Mouse (Mus musculus) thymus, postnatal 0 days (tissue): ENCODE measurements around the gene Mrps12. TPM values are rescaled to one million over a fixed set of nuclear protein-coding genes. Genes with fewer than 3 reads are reported as not detected.

Source experiments
- DNase-seq: peaks from one replicate; pipeline ENCODE4 v3.0.0-alpha.2; 2015; ENCODE audit warnings: low spot score
- polyA plus RNA-seq: library from polyadenylated mRNA; unstranded; fragments of >200 nt; fragmentation: Nextera tagmentation; extraction: Ambion mirVana; gene quantifications from 2 replicates; pipeline ENCODE4 v1.2.1, GENCODE M21; 2015

Gene Mrps12
- polyA plus RNA-seq, 1 experiment from 2014 or later, result 169 TPM

DNA sequence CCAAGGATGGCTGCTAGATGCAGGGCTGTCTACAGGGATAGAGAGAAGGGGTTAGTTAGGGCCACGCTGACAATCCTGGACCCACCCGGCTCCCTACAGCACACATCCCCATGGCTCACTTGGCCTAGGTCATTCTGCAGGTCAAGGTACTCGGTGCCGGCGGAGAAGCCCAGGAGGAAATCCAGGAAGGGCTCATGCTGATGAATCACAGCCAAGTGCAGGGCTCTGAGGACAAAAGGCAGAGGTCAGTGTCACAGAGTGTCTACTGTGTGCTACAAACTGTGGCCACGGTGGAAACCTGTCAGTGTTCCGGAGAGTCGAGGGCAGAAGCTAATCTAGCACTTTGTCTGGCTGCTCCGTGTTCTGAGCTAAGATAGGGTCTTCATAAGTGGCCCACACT is 20.3 kb upstream of the Mrps12 start:
- DNase-seq, result no peak

DNA sequence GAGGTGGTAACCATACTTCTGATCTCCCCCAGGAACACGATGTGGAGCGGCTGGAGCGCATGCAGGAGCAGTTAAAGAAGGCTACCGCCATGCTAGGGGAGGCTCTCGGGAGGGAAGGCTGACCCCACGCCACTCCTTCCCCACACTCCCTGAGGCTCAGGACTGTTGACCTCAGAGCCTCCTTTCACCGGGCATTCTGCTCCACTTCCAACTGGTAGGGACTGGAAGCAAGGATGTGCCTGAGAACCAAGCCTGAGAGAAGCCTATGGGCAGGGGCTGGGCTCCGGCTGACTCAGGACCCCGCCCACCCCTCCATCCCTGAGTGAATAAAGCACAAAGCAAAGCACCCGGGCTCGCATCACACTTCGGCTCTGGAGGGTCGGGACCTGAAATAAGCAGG is 17.0 kb upstream of the Mrps12 start:
- DNase-seq, result no peak

DNA sequence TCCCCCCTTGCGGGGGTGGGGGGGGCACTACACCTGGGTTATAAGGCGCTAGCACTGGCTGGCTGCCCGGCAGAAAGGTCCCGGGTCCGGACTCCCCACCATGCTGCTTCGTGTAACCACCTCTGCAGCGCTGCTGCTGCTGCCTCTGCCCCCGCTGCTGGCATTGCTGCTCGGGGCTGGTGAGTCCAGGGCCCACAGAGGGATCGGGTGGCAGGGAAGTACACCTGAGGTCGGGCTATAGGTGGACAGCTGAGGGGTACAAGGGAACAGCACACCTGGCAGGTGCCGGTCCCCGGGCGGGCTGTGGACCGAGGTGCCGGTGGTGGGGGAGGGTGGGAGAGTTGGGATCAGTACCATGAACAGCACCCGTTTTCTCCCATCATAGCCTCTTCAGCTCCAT is 14.5 kb upstream of the Mrps12 start, which contains the start of gene Ccer2:
TSS of gene Ccer2 (plus strand) at position 96 of the 400 bp plus-strand sequence.
- DNase-seq, result no peak

DNA sequence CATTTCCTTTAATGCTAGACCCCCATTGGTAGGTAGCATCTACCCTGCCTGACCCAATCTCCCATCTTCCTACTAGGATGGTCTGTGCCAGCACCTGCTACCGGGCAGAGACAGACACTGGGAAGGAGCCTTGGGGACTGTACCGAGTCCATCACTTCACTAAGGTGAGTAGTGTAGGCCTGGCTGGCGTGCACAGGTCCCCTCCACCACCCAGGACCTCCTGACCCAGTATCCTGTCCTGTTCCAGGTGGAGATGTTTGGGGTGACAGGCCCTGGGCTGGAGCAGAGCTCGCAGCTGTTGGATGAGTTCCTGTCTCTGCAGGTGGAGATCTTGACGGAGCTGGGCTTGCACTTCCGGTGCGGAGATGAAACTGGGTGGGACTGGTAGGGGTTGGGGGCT is 8.3 kb upstream of the Mrps12 start:
- no peak for DNase-seq

DNA sequence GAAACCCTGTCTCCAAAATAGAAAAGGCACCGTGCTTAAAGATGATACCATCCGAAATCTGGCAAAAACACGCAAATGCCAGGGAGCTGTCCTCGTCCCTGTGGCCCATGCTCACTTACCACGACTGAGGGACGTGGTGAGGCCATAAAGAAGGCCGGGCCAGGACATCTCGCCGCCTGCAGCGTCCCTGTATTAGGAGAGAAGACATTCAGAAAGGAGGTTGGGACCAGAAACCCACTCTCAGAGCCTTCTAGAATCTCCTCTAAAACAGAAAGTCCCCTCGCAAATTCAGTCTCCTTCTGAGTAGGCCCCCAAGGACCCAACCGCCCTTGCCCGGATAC is 282 bp downstream of the Mrps12 start:
- no peak for DNase-seq

DNA sequence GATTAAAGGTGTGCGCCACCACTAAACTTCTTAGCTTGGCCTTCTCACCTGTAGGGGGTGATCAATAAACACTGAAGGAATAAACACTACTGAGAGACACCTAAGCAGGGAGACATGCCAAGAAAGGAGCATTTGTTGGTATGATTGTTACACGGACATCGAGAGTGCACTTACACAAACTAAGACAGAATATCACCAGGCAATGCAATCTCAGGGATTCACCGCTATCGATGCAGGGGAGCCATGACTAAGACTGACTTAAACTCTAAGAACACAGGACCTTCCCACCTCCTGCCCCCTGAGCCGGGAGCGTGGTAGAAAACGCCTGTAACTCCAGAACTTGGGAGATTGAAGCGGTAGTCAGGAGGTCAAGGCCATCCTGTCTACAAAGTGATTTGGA is 671 bp downstream of the Mrps12 start:
- DNase-seq, result peak; percentile 22

DNA sequence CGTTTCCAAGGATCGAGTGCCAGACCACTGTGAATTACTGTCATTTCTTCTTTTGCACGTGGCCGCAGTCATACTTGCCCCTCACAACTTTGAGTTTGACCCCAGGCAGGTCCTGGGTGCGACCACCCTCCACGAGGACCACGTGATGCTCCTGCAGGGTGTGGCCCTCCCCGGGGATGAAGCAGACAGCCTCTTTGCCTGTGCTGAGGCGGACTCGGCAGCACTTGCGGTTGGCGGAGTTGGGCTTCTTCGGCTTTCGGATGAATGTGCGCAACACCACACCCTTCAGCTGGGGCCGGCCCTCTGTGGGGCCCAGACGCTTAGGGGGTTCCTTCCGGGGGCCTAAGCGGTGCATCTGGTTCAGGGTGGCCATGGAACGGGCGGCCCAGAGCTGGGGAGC is 1.8 kb downstream of the Mrps12 start:
- no peak for DNase-seq

DNA sequence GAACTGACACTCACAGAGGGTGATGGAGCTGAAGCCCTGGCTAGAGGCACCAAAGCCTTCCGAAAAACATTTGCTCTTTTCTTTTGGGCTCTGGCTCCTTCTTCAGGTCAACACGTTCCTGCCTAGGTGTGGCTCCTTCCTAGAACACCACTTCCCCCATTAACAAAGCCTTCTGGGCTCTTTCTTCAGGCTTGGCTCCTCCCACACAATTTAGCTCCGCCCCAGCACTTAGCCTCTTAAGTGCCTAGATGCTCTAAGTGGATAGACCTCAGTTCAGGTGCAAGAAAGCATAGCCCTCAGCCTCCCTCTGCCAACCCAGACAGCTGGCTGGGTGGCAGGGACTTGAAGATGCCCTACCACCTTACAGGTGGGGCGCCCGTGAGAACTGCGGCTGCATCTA is 5.9 kb downstream of the Mrps12 start:
- DNase-seq, result no peak

DNA sequence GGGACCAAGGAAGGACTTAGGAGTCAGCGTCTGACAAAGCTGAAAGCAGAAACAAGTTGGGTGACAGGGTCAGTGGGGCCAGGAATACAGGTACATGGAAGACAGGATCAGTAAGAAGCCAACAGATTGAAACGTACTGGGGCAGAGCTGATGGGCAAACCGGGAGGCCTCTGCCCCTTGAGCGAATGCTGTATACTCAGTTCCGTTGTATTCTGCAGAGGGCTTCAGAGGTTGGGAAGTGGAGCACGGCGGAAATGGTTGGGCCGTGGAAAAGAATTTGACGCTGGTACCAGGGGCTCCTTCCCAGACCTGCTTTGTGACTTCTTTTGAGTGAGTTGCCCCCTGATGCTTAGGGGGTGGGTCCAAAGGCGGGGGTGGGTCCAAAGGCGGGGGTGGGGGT is 8.4 kb downstream of the Mrps12 start:
- peak; percentile 25 for DNase-seq

DNA sequence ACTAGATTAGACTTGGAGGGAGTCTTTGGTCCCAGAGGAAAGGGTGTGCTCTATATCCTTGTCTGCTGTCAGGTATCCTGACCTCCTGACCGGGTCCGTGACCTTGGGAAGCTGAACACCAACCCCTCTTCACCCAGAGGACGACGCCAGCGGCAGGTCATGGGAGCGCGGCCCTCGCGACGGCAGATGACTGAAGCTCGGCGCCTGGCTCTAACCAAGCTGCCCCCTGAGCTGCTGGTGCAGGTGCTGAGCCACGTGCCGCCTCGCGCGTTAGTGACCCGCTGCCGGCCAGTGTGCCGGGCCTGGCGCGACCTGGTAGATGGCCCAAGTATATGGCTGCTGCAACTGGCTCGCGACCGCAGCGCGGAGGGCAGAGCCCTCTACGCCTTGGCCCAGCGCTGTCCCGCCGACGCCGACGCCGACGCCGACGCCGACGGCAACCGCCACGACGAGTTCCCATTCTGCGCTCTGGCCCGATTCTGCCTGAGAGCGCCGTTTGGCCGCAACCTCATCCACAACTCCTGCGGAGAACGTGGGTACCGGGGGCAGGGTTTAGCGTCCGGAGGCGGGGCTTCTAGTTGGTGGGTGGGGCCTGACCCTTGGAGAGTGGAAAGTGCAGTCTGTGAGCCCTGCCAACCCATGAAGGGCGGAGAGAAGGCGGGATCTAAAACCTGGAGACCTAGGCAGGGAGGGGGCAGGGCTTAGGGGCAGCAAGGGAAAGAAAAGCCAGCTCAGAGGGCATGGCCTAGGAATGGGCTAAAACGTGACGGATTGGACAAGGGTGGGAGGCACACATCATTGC is 9.1 kb downstream of the Mrps12 start:
- peak; percentile 84 for DNase-seq

DNA sequence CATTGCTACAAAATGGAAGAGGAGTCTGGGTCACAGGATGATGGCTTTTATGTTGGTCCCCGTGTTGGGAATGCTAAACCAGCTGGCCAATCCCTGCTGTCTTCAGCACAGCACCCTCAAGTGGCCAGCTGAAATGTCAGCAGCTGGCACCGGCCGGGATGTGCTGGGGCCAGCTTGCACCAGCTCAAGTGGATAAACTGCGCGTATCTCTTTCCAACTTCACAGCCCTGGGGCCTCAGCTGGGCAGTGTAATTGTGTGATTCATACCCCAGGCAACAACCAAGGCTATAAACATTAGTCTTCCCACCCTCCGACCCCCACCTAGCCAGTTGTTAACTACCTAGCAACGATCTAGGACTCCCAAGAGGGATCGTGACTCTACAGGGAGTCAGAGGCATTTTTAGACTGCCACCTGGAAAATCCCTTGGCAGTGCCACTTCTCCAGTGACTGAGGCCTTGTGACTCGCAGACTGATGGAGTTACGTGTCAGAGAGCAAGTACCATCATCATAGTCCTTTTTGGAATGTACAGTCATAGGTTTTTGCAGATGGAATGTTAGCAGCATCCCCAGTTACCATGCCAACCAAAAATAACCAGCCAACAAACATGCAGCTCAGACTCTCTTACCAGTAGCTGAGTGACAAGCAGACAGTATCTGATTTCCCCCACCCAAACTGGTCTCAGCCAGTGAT is 13.8 kb downstream of the Mrps12 start:
- no peak for DNase-seq

DNA sequence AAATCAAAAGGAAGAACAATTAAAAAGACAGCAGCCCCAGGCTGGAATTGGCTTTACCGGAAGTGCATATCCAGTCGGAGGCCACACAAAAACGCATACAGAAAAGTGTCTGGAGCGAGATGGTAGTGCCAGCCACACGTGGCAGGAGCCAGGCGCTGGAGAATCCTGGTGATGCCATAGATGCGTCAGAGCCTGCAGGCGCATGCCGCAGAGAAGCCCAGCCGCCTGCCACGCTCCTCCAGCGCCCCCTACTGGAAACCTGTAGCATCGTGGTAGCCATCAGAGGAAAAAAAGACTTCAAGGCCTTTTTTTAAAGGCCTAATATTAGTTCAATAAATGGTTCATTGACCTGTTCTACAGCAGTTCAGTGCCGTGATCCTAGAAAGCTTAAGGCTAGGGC is 15.0 kb downstream of the Mrps12 start:
- DNase-seq, result peak; percentile 81

DNA sequence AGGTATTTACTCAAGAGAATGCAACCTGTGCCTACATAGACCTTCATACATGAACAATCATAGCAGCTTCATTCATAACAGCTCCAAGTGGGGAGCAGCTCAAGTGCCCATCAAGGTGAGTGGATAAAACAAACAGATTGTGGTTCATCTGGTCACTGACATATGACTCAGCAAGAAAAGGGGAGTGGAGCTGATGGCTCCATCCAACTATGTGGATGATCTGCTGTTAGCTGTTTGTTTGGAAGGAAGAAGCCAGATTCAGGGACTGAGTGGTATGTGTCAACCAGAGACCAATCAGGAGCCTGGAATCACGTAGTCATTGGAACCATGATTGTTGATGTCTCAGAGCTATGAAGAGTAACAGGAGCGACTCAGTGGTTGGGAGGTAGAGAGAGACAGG is 17.0 kb downstream of the Mrps12 start:
- DNase-seq, result no peak

DNA sequence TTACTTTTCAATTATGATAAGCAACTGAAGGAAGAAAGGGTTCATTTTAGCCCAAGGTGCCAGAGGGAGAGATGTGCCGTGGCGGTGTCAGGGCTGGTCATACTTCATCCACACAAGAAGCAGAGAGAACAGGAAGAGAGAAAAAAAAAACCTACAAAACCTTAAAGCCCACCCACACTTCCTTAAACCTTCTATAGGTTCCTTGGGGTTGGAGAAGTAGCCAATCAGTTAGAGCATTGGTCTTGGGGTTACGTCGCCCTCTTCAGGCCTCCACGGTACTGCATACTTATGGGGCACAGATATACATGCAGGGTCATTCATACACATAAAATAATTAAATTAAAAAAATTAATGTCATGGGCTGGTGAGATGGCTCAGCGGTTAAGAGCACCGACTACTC is 19.5 kb downstream of the Mrps12 start:
- DNase-seq, result peak; percentile 22

DNA sequence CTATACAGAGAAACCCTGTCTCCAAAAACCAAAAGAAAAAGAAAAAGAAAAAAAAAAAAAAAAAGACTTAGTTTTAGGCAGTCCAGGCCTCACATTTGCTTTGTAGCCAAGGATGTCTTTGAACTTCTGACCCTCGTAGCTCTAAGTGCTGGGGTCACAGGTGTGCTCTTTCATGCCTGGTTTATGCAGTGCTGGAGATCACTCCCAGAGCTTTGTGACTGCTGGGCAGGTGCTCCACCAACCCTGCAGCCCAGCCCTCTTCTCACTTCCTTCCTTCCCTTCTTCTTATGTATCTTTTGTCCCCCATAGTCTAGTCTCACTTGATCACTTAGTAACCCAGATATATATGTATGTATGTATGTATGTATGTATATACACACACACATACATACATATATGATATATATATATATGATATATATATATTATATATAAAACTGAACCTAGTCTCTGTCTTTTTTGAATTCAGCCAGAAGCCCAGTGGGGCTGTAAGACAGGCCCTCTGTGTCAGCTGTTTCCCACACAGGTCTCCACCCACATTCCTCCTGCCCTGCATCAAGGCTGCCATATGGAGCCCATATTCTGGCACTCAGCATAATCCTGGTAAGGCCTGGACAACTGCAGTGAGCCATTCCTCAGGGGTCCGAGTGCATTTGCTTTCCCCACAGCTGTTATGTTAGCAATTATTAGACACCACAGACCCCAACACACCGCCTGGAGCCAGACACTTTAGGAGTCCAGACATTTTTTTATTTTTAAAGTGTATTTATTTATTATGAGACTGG is 20.7 kb downstream of the Mrps12 start:
- peak; percentile 32 for DNase-seq

DNA sequence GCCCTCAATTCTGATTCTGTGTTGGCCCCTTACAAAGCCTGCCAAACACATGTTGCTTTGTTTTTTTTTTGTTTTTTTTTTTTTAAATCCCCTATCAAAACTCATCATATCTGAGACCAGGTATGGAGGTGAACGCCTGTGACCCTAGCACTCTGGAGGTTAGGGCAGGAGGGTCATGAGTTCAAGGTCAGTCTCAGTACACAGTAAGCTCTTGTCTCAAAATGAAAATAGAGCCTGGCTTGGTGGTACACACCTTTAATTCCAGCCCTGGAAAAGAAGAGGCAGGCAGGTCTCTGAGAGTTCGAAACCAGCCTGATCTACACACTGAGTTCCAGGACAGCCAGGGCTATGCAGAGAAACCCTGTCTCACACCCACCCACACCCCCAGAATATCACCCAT is 22.0 kb downstream of the Mrps12 start:
- DNase-seq, result no peak

DNA sequence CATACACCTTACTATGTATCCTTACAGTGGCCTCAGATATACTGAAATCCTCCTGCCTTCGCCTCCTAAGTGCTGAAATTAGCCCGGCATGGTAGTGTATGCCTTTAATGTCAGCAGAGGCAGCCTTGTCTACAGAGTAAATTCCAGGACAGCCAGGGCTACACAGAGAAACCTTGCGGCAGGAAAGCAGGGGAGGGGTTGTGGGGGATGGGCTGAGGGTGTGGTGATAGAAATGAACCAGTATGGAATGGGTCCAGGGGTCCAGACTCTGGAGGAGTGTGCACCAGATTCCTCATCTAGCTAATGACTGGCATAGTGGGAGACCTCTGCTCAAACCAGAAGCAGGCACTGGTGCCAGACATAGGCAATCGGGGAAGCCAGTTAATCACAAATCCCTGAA is 22.5 kb downstream of the Mrps12 start:
- no peak for DNase-seq

DNA sequence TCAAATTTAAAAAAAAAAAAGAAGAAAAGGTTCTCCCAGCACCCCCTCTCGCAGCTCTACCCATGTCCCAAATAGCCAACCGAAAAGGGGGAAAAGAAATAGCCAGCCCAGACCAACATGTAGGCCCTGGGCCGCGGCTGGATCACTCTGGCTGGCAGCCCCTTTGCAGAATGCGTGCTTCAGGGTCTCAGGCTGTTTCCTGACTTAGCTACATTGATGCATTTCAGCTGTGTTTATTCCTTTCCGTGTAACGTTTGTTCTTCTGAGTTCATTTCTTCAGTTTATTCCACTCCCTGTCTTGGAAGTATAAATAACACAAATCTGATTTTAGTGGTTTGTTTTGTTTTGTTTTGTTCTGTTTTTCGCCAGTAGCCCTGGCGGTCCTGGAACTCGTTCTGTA is 23.9 kb downstream of the Mrps12 start:
- DNase-seq, result no peak

DNA sequence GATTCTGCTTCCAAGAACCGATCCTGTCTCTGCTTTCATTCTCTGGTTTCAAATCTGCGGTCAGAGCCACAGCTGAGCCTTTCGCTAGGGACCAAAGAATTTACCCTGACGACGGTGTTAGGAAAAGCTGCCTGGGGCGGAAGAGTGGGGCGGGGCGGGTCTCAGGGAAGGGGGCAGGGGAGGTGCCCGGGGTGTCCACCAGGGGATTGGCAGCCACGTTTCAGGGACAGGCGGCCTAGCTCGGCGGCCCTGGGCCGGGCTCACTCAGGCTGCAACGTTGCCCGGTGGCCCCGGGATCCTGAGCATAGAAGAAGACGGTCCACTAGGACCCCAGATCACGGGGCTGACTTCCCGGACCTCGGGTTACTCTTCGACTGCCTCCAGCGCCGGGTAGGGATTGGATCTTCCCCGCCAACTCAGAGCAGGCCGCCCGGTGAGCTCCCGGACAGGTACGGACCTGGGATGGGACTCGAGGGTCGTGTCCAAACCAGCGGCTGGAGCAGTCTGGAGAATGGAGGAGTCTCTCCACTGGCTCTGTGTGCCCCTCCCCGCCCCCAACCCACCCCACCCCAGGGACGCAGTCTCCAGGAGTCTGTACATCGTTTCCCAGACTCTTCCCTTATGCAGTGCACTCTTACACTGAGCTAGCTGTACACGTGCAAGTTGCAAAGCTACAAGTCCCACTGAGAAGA is 24.9 kb downstream of the Mrps12 start, which contains the start of gene Fbxo17:
TSS of gene Fbxo17 (plus strand) at position 215 of the 692 bp plus-strand sequence.
- peak; percentile 58 for DNase-seq

DNA sequence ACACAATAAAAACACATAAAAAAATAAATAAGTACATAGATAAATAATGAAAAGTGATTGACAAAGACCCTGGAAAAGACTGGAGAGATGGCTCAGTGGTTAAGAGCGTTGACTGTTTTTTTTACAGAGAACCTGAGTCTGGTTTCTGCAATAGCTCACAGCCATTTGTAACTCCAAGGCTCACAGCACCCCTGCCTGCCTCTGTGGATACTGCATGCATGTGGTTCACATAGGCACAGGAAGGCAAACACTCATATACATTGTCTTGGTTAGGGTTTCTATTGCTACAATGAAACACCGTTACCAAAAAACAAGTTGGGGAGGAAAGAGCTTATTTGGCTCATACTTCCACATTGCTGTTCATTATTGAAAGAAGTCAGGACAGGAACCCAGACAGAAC is 26.0 kb downstream of the Mrps12 start:
- DNase-seq, result no peak

DNA sequence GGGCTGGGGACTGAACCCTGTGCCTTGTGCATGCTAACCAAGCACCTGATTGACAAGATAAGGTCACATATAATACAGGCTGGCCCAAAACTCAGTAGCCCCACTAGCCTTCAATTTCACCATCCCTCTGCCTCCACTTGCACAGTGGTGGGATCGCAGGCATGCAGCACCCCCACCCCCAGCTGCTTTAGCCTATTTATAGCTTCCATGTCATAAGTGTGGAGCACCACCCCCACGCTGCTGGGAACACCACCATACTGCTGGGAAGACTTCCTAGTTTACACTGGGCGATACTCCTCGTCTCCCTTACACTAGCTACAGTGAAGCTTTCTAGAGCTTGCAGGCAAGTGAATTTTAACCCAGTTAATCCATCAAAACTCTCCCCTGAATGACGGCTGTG is 27.0 kb downstream of the Mrps12 start:
- DNase-seq, result no peak

DNA sequence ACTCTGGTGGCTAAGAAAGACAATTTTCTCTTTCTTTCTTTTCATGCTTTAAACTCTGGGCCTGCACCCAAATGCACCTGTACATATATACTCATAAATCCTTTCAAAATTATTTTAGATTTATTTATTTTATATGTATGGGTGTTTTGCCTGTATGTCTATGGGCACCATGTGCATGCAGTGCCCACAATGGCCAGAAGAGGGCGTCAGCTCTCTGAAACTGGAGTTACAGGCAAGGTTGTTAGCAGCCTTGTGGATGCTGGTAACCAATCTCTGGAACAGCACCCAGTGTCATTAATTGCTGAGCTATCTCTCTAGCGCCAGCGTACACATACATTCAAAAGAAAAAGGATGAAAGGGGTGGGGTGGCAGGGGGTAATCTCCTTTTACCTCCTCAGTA is 30.7 kb downstream of the Mrps12 start:
- no peak for DNase-seq
